Mouse (Mus musculus) forebrain, embryonic 15.5 days (tissue): ENCODE data around the gene 1700057G04Rik. TPM values are rescaled to one million over a fixed set of nuclear protein-coding genes. Genes with fewer than 3 reads are reported as not detected.

Experiments used
- ATAC-seq: fragments of 200-750 bp; cut with Nextera tagmentation; replicated peaks from 2 replicates; pipeline ENCODE4 v1.8.0; 2017; ENCODE audit warnings: mild to moderate bottlenecking, moderate TSS enrichment, moderate library complexity
- H3K27ac ChIP-seq: fragments of 300-500 bp; sonication (generic); replicated peaks from 2 replicates; pipeline ENCODE4 v1.5.1; 2015; ENCODE audit warnings: mild to moderate bottlenecking, inconsistent platforms
- H3K27me3 ChIP-seq: fragments of 300-500 bp; sonication (generic); 2 replicates; pipeline ENCODE4 v1.6.1; 2015; ENCODE audit warnings: inconsistent platforms
- H3K36me3 ChIP-seq: fragments of 300-500 bp; sonication (generic); 2 replicates; pipeline ENCODE4 v1.6.1; 2015; ENCODE audit warnings: mild to moderate bottlenecking, inconsistent platforms
- H3K4me1 ChIP-seq: fragments of 300-500 bp; sonication (generic); 2 replicates; pipeline ENCODE4 v1.6.1; 2015; ENCODE audit warnings: inconsistent platforms
- H3K4me2 ChIP-seq: fragments of 300-500 bp; sonication (generic); replicated peaks from 2 replicates; pipeline ENCODE4 v1.6.1; 2015; ENCODE audit warnings: mild to moderate bottlenecking, inconsistent platforms
- H3K4me3 ChIP-seq: fragments of 300-500 bp; sonication (generic); 2 replicates; pipeline ENCODE4 v1.5.1; 2015; ENCODE audit warnings: mild to moderate bottlenecking, inconsistent platforms
- H3K9ac ChIP-seq: fragments of 300-500 bp; sonication (generic); replicated peaks from 2 replicates; pipeline ENCODE4 v1.6.1; 2015; ENCODE audit warnings: mild to moderate bottlenecking, inconsistent platforms
- H3K9me3 ChIP-seq: fragments of 300-500 bp; sonication (generic); 2 replicates; pipeline ENCODE4 v1.6.1; 2016; ENCODE audit warnings: inconsistent platforms
- WGBS: fragments of 180-500 bp; shearing (Covaris S2); methylation state at CpG from one replicate; pipeline ENCODE4 v1.1.7; 2015; ENCODE audit warnings: mixed read lengths; 5-methylcytosine and 5-hydroxymethylcytosine counted together
- polyA plus RNA-seq: library from polyadenylated mRNA; unstranded; fragments of >200 nt; fragmentation: Nextera tagmentation; extraction: Ambion mirVana; gene quantifications from 2 replicates; pipeline ENCODE4 v1.2.1, GENCODE M21; 2015

1700057G04Rik gene
- polyA plus RNA-seq, 1 experiment from 2014 or later, result not detected

GRCm38 (mm10) chr9:92276360-92276759 is 32.8 kb upstream of the 1700057G04Rik start:
- Histone ChIP-seq H3K36me3 (no peaks in the 10 kb centered on the region), H3K27ac (no peak overlapping the region), H3K9ac (no peak overlapping the region), H3K27me3 (no peaks in the 10 kb centered on the region), H3K4me3 (no peak overlapping the region), H3K4me2 (no peak overlapping the region), H3K9me3 (no peaks in the 10 kb centered on the region), H3K4me1 (no peaks in the 10 kb centered on the region)
- WGBS, result 73% methylated on average over 7 of the region's 7 CpGs
- no peak for ATAC-seq

- H3K9ac ChIP-seq, result no peak overlapping the region
- no peak for ATAC-seq
Observed at GRCm38 (mm10) chr9:92280048-92280447, 29.1 kb upstream of the 1700057G04Rik start.

GRCm38 (mm10) chr9:92282563-92283171 is 26.5 kb upstream of the 1700057G04Rik start:
- no peaks in the 10 kb centered on the region for H3K9me3 ChIP-seq
- H3K27ac ChIP-seq, result no peak overlapping the region
- ATAC-seq, result no peak
- WGBS, result 39% methylated on average over 7 of the region's 7 CpGs
- H3K36me3 ChIP-seq, result no peaks in the 10 kb centered on the region
- H3K9ac ChIP-seq, result no peak overlapping the region
- H3K4me3 ChIP-seq, result no peak overlapping the region
- no peaks in the 10 kb centered on the region for H3K27me3 ChIP-seq
- H3K4me2 ChIP-seq, result no peak overlapping the region
- H3K4me1 ChIP-seq, result no peaks in the 10 kb centered on the region

More at GRCm38 (mm10) chr9:92280048-92280447, 29.1 kb upstream of the 1700057G04Rik start:
- Histone ChIP-seq H3K9me3 (no peaks in the 10 kb centered on the region), H3K4me3 (no peak overlapping the region), H3K4me2 (no peak overlapping the region), H3K27me3 (no peaks in the 10 kb centered on the region), H3K36me3 (no peaks in the 10 kb centered on the region), H3K4me1 (no peaks in the 10 kb centered on the region), H3K27ac (no peak overlapping the region)
- 94% methylated on average over 1 of the region's 1 CpGs for WGBS

GRCm38 (mm10) chr9:92289675-92290074 is 19.5 kb upstream of the 1700057G04Rik start:
- no peak for ATAC-seq
- H3K36me3 ChIP-seq, result no peaks in the 10 kb centered on the region
- WGBS, result 85% methylated on average over 3 of the region's 3 CpGs
- no peak overlapping the region for H3K9ac ChIP-seq
- H3K4me3 ChIP-seq, result no peak overlapping the region
- no peaks in the 10 kb centered on the region for H3K9me3 ChIP-seq
- H3K4me1 ChIP-seq, result no peaks in the 10 kb centered on the region
- H3K27me3 ChIP-seq, result no peaks in the 10 kb centered on the region
- no peak overlapping the region for H3K27ac ChIP-seq
- no peak overlapping the region for H3K4me2 ChIP-seq

- Histone ChIP-seq H3K4me3 (no peak overlapping the region), H3K36me3 (no peaks in the 10 kb centered on the region), H3K9me3 (no peaks in the 10 kb centered on the region), H3K4me2 (no peak overlapping the region), H3K27ac (no peak overlapping the region), H3K27me3 (no peaks in the 10 kb centered on the region), H3K4me1 (no peaks in the 10 kb centered on the region), H3K9ac (no peak overlapping the region)
- no peak for ATAC-seq
- 67% methylated on average over 2 of the region's 2 CpGs for WGBS
Observed at GRCm38 (mm10) chr9:92292169-92292568, 17.0 kb upstream of the 1700057G04Rik start.

- no peak overlapping the region for H3K4me3 ChIP-seq
- no peaks in the 10 kb centered on the region for H3K4me1 ChIP-seq
- H3K27me3 ChIP-seq, result no peaks in the 10 kb centered on the region
- no peak overlapping the region for H3K9ac ChIP-seq
- H3K9me3 ChIP-seq, result no peaks in the 10 kb centered on the region
- no peak overlapping the region for H3K27ac ChIP-seq
- WGBS, result 69% methylated on average over 3 of the region's 3 CpGs
- no peaks in the 10 kb centered on the region for H3K36me3 ChIP-seq
- H3K4me2 ChIP-seq, result no peak overlapping the region
- ATAC-seq, result no peak
Observed at GRCm38 (mm10) chr9:92292922-92293321, 16.3 kb upstream of the 1700057G04Rik start.

- Histone ChIP-seq H3K27me3 (no peaks in the 10 kb centered on the region), H3K4me2 (no peak overlapping the region), H3K9me3 (no peaks in the 10 kb centered on the region), H3K27ac (no peak overlapping the region), H3K4me1 (no peaks in the 10 kb centered on the region), H3K9ac (no peak overlapping the region), H3K4me3 (no peak overlapping the region), H3K36me3 (no peaks in the 10 kb centered on the region)
- 78% methylated on average over 2 of the region's 2 CpGs for WGBS
- no peak for ATAC-seq
Observed at GRCm38 (mm10) chr9:92293560-92294548, 15.3 kb upstream of the 1700057G04Rik start.

GRCm38 (mm10) chr9:92298288-92298687 is 10.9 kb upstream of the 1700057G04Rik start:
- Histone ChIP-seq H3K4me2 (no peak overlapping the region), H3K36me3 (no peaks in the 10 kb centered on the region), H3K27me3 (no peaks in the 10 kb centered on the region), H3K9me3 (no peaks in the 10 kb centered on the region), H3K4me3 (no peak overlapping the region), H3K4me1 (no peaks in the 10 kb centered on the region), H3K9ac (no peak overlapping the region), H3K27ac (no peak overlapping the region)
- 47% methylated on average over 1 of the region's 1 CpGs for WGBS
- no peak for ATAC-seq

- 74% methylated on average over 3 of the region's 3 CpGs for WGBS
- Histone ChIP-seq H3K36me3 (no peaks in the 10 kb centered on the region), H3K4me1 (no peaks in the 10 kb centered on the region), H3K4me3 (no peak overlapping the region), H3K27me3 (no peaks in the 10 kb centered on the region), H3K4me2 (no peak overlapping the region), H3K9ac (no peak overlapping the region), H3K27ac (no peak overlapping the region), H3K9me3 (no peaks in the 10 kb centered on the region)
- no peak for ATAC-seq
Observed at GRCm38 (mm10) chr9:92301213-92301612, 8.0 kb upstream of the 1700057G04Rik start.

GRCm38 (mm10) chr9:92305075-92305474 is 4.1 kb upstream of the 1700057G04Rik start:
- H3K4me1 ChIP-seq, result no peaks in the 10 kb centered on the region
- no peak overlapping the region for H3K4me2 ChIP-seq
- no peaks in the 10 kb centered on the region for H3K27me3 ChIP-seq
- H3K27ac ChIP-seq, result no peak overlapping the region
- no peak overlapping the region for H3K4me3 ChIP-seq
- ATAC-seq, result no peak
- H3K36me3 ChIP-seq, result no peaks in the 10 kb centered on the region
- 50% methylated on average over 8 of the region's 8 CpGs for WGBS
- no peak overlapping the region for H3K9ac ChIP-seq
- H3K9me3 ChIP-seq, result no peaks in the 10 kb centered on the region

- H3K4me2 ChIP-seq, result no peak overlapping the region
- H3K27me3 ChIP-seq, result no peaks in the 10 kb centered on the region
- H3K9me3 ChIP-seq, result no peaks in the 10 kb centered on the region
- no peak overlapping the region for H3K27ac ChIP-seq
- H3K4me3 ChIP-seq, result no peak overlapping the region
- H3K4me1 ChIP-seq, result no peaks in the 10 kb centered on the region
- WGBS, result 39% methylated on average over 8 of the region's 8 CpGs
- no peak overlapping the region for H3K9ac ChIP-seq
- ATAC-seq, result no peak
- H3K36me3 ChIP-seq, result no peaks in the 10 kb centered on the region
Observed at GRCm38 (mm10) chr9:92305620-92306220, 3.5 kb upstream of the 1700057G04Rik start.

GRCm38 (mm10) chr9:92316791-92317190 is 7.6 kb downstream of the 1700057G04Rik start:
- Histone ChIP-seq H3K27ac (no peak overlapping the region), H3K27me3 (no peaks in the 10 kb centered on the region), H3K36me3 (no peaks in the 10 kb centered on the region), H3K4me1 (no peaks in the 10 kb centered on the region), H3K9me3 (no peaks in the 10 kb centered on the region), H3K4me3 (no peak overlapping the region), H3K9ac (no peak overlapping the region), H3K4me2 (no peak overlapping the region)
- WGBS, result 89% methylated on average over 3 of the region's 3 CpGs
- ATAC-seq, result no peak
